Comparison of ENCODE assay signal across 15 mouse cellular contexts in the genomic region with DNA sequence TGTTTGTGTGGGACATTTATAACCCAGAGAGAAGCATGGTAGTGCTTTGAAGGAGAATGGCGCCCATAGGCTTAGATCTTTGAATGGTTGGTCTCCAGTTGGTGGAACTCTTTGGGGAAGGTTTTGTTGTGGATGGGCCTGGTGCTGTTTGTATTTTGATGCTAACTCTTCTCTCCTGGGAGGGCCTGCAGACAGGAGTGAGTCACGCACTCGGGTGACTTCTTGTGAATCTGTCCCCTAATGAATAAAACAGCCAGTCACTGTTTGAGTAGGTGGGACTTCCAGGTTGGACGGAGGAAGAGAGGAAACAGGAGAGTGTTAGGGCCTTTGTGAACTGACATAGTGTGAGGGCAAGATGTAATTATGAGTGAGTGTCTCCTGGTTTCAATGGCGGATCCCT.
"Had no signal": no experiment of that assay in that cellular context is flagged by ENCODE, and none has a peak within 500 bp of the region (broad histone marks: within the 10 kb centered on the region; RNA-seq: fewer than 3 reads in every experiment).

No protein-coding gene starts in this region.

- H3K9me3 ChIP-seq: lung, embryonic 15.5 days; midbrain, embryonic 13.5 days; midbrain, embryonic 15.5 days; neural tube, embryonic 12.5 days had no signal

- H3K27ac ChIP-seq: lung, embryonic 15.5 days; macrophage; midbrain, embryonic 13.5 days; midbrain, embryonic 15.5 days; neural tube, embryonic 12.5 days had no signal

- H3K9ac ChIP-seq: lung, embryonic 15.5 days; midbrain, embryonic 13.5 days; midbrain, embryonic 15.5 days; neural tube, embryonic 12.5 days had no signal

- H3K4me2 ChIP-seq: lung, embryonic 15.5 days; midbrain, embryonic 11.5 days; midbrain, embryonic 13.5 days; midbrain, embryonic 15.5 days; neural tube, embryonic 12.5 days had no signal

- H3K27me3 ChIP-seq: lung, embryonic 15.5 days; megakaryocyte, embryonic 14.5 days; midbrain, embryonic 13.5 days; midbrain, embryonic 15.5 days; neural tube, embryonic 12.5 days had no signal

- DNase-seq: lung, adult 2 months; lung, postnatal 14 days; lung, postnatal 36 days; right cerebral cortex, postnatal 14 days; thymus, adult 18-20 months; thymus, postnatal 14 days; thymus, postnatal 36 days had no signal

- H3K4me1 ChIP-seq: megakaryocyte, embryonic 14.5 days had no signal

- H3K36me3 ChIP-seq: lung, embryonic 15.5 days; midbrain, embryonic 13.5 days; midbrain, embryonic 15.5 days; neural tube, embryonic 12.5 days had no signal

- H3K4me3 ChIP-seq: lung, embryonic 15.5 days; megakaryocyte, embryonic 14.5 days; midbrain, embryonic 13.5 days; midbrain, embryonic 15.5 days; neural tube, embryonic 12.5 days had no signal

- ATAC-seq: lung, postnatal 0 days; midbrain, embryonic 13.5 days; midbrain, embryonic 15.5 days had no signal
